Mouse (Mus musculus) lung, embryonic 16.5 days (tissue): ENCODE measurements around the gene Glipr1l3. TPM values are rescaled to one million over a fixed set of nuclear protein-coding genes. Genes with fewer than 3 reads are reported as not detected.
"Not testable (repeated sequence)": the region's sequence is repeated elsewhere in the genome, so short reads cannot be mapped to it uniquely, and the experiment has no call there.

Experiments
- ATAC-seq: fragments of 200-750 bp; cut with Nextera tagmentation; 2 replicates; pipeline ENCODE4 v1.8.0; 2017; ENCODE audit warnings: low read depth, mild to moderate bottlenecking, moderate library complexity
- H3K27ac ChIP-seq: fragments of 300-500 bp; sonication (generic); 2 replicates; pipeline ENCODE4 v1.5.1; 2014; ENCODE audit warnings: mild to moderate bottlenecking, control low read depth, low read length
- H3K27me3 ChIP-seq: fragments of 300-500 bp; sonication (generic); 2 replicates; pipeline ENCODE4 v1.6.1; 2014; ENCODE audit warnings: low read depth, low read length, mixed read lengths; ENCODE audit not compliant: control insufficient read depth, insufficient read depth
- H3K36me3 ChIP-seq: fragments of 300-500 bp; sonication (generic); 2 replicates; pipeline ENCODE4 v1.6.1; 2014; ENCODE audit warnings: low read length; ENCODE audit not compliant: control insufficient read depth, insufficient read depth
- H3K4me1 ChIP-seq: fragments of 300-500 bp; sonication (generic); replicated peaks from 2 replicates; pipeline ENCODE4 v1.6.1; 2014; ENCODE audit warnings: low read length, mixed read lengths; ENCODE audit not compliant: control insufficient read depth, insufficient read depth
- H3K4me2 ChIP-seq: fragments of 300-500 bp; sonication (generic); 2 replicates; pipeline ENCODE4 v1.6.1; 2014; ENCODE audit warnings: low read depth, low read length, control low read depth
- H3K4me3 ChIP-seq: fragments of 300-500 bp; sonication (generic); 2 replicates; pipeline ENCODE4 v1.5.1; 2014; ENCODE audit warnings: mild to moderate bottlenecking, low read length, control low read depth
- H3K9ac ChIP-seq: fragments of 300-500 bp; sonication (generic); 2 replicates; pipeline ENCODE4 v1.6.1; 2014; ENCODE audit warnings: low read length, control low read depth
- H3K9me3 ChIP-seq: fragments of 300-500 bp; sonication (generic); 2 replicates; pipeline ENCODE4 v1.6.1; 2016; ENCODE audit warnings: low read length; ENCODE audit not compliant: control insufficient read depth
- WGBS: fragments of 180-500 bp; shearing (Covaris S2); extraction: QIAGEN DNeasy Blood & Tissue Kit; methylation state at CpG from one replicate; pipeline ENCODE4 v1.1.7; 2014; 5-methylcytosine and 5-hydroxymethylcytosine counted together
- polyA plus RNA-seq: library from polyadenylated mRNA; unstranded; fragments of >200 nt; fragmentation: Nextera tagmentation; extraction: Ambion mirVana; gene quantifications from 2 replicates; pipeline ENCODE4 v1.2.1, GENCODE M21; 2015

Gene Glipr1l3
- polyA plus RNA-seq, 1 experiment from 2014 or later = not detected

DNA sequence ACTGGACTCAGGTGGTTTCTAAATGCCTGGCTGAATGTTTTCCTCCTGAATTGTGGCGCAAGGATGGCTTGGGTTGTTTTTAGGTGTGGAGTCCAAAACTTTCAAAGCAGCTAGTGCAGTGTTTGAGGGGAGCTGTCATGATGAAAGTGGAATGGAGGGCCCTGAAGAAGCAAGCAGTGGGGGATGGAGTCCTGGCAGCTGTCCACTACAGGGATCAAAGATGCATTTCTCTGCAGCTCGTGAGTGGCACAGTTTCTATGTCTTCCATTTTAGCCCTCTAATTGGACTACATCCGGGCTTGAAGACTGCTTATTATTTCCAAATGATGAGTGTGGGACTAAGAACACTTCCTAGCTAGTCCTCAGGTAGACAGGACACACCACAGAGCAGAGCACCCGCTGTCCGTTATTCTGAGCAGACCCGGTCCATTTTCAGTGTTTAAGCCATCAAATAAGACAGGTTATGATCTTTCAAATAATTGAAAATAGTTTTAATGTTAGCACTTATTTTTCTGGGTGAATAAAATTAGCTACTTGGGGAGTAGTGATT, 32.4 kb downstream of the Glipr1l3 start:
- H3K27ac ChIP-seq, H3K27me3 ChIP-seq, ATAC-seq, H3K36me3 ChIP-seq, H3K4me2 ChIP-seq, H3K9me3 ChIP-seq, H3K9ac ChIP-seq, H3K4me1 ChIP-seq, H3K4me3 ChIP-seq: not testable (repeated sequence)
- WGBS = 68% methylated on average over 6 of the region's 6 CpGs

- H3K36me3 ChIP-seq, H3K9me3 ChIP-seq, H3K9ac ChIP-seq, H3K4me2 ChIP-seq, ATAC-seq, H3K4me3 ChIP-seq, H3K27me3 ChIP-seq, H3K27ac ChIP-seq, H3K4me1 ChIP-seq: not testable (repeated sequence)
- WGBS = 60% methylated on average over 2 of the region's 2 CpGs
Measured at GRCm38 (mm10) chr10:112125090-112125489, 35.0 kb downstream of the Glipr1l3 start.

DNA sequence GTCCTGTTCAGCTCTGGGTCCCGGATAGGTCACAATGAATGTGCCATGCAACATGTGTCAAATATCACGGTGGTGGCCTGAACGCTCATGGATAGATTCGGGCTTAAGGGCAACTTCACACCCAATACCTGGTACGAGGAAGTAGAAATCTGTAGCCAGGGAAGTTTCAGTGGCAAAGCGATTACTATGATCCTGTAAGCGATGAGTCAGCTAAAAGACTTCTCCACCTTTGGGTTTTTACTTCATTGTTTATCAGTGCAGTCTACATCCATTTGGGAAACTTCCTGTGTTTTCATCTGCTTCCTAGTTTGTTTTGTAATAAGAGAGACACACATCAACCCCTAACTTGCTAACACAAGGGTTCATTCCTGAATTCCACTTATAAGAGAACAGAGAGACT, 49.7 kb downstream of the Glipr1l3 start:
- no peak for ATAC-seq
- no peak overlapping the region for H3K4me3 ChIP-seq
- no peak overlapping the region for H3K27ac ChIP-seq
- no peaks in the 10 kb centered on the region for H3K9me3 ChIP-seq
- no peak overlapping the region for H3K4me2 ChIP-seq
- no peaks in the 10 kb centered on the region for H3K27me3 ChIP-seq
- H3K9ac ChIP-seq = no peak overlapping the region
- no peaks in the 10 kb centered on the region for H3K36me3 ChIP-seq
- no peaks in the 10 kb centered on the region for H3K4me1 ChIP-seq
- WGBS = 88% methylated on average over 7 of the region's 7 CpGs

DNA sequence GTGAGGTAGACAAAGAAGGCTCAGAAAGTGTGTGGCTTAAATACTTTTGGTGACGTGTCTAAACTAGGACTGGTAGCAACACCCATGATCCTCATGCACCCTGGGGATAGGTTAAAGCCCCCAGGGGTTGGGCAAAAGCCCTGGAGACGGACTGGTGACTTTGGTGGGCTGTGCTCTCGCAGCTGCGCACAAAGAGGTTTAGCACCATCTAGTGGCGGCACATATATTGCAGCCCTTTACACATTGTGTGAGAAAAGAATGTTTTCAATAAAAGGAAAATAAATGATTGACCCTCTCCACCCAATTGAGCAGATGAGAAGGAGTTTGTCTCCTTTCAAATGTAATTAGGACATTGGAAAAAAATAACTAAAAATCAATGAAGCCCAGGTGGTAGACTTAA, 54.3 kb downstream of the Glipr1l3 start:
- not testable (repeated sequence) for H3K4me1 ChIP-seq, H3K36me3 ChIP-seq, H3K9ac ChIP-seq, H3K27me3 ChIP-seq, ATAC-seq, H3K4me3 ChIP-seq, H3K4me2 ChIP-seq, H3K27ac ChIP-seq, H3K9me3 ChIP-seq
- WGBS = 3% methylated on average over 5 of the region's 5 CpGs

Other genes starting within 250 kb of the Glipr1l3 start
- gene Krr1, start 187.7 kb downstream of the Glipr1l3 start, polyA plus RNA-seq = 42.4 and 50.5 TPM in 2 replicates
- gene Glipr1, start 157.7 kb downstream of the Glipr1l3 start, polyA plus RNA-seq = 3.1 and 3.8 TPM in 2 replicates
- not detected in 2 replicates for gene Glipr1l1, start 100.1 kb downstream of the Glipr1l3 start, polyA plus RNA-seq
- not detected in 2 replicates for gene Glipr1l2, start 77.0 kb downstream of the Glipr1l3 start, polyA plus RNA-seq
- gene Caps2, start 3.3 kb upstream of the Glipr1l3 start, polyA plus RNA-seq = 1.1 and 1.3 TPM in 2 replicates
- gene Kcnc2, start 110.8 kb upstream of the Glipr1l3 start, polyA plus RNA-seq = 0.24 and 0.67 TPM in 2 replicates